Mouse (Mus musculus): ENCODE data around the gene Nr2f2. TPM values are rescaled to one million over a fixed set of nuclear protein-coding genes. Genes with fewer than 3 reads are reported as not detected.

Nr2f2 gene
- polyA plus RNA-seq, 1 experiment from 2014 or later: 98.4 TPM

- 57% methylated on average over 3 of the region's 3 CpGs for WGBS
- 0 out of 2 replicates have a peak, but pooled peaks cover 4% of the 10 kb centered on the region for H3K4me1 ChIP-seq
- no peaks in the 10 kb centered on the region for H3K36me3 ChIP-seq (replicated peaks)
- no peak overlapping the region for H3K4me3 ChIP-seq
- H3K4me2 ChIP-seq: no peak overlapping the region
- H3K9ac ChIP-seq: no peak overlapping the region
- H3K27ac ChIP-seq: no peak overlapping the region
- 0 out of 2 replicates have a peak, but pooled peaks cover 7% of the 10 kb centered on the region for H3K27me3 ChIP-seq (replicated peaks)
- no peaks in the 10 kb centered on the region for H3K9me3 ChIP-seq
- no peak for ATAC-seq (replicated peaks)
These were observed 14.4 kb upstream of the Nr2f2 start for GRCm38 (mm10) chr7:70380943-70381342.

- H3K9ac ChIP-seq: no peak overlapping the region
- no peak overlapping the region for H3K27ac ChIP-seq
- no peaks in the 10 kb centered on the region for H3K36me3 ChIP-seq (replicated peaks)
- 0 out of 2 replicates have a peak, but pooled peaks cover 4% of the 10 kb centered on the region for H3K4me1 ChIP-seq
- H3K27me3 ChIP-seq (replicated peaks): 0 out of 2 replicates have a peak, but pooled peaks cover 7% of the 10 kb centered on the region
- H3K4me2 ChIP-seq: no peak overlapping the region
- 91% methylated on average over 3 of the region's 3 CpGs for WGBS
- no peak for ATAC-seq (replicated peaks)
- no peaks in the 10 kb centered on the region for H3K9me3 ChIP-seq
- no peak overlapping the region for H3K4me3 ChIP-seq
These were observed 13.7 kb upstream of the Nr2f2 start for GRCm38 (mm10) chr7:70380246-70380645.

GRCm38 (mm10) chr7:70370552-70371262 is 4.2 kb upstream of the Nr2f2 start:
- ATAC-seq (replicated peaks): no peak
- H3K4me1 ChIP-seq: peaks cover 16% of the 10 kb centered on the region
- peaks cover 57% of the 10 kb centered on the region for H3K27me3 ChIP-seq (replicated peaks)
- H3K27ac ChIP-seq: peak overlapping the region; percentile 73
- no peaks in the 10 kb centered on the region for H3K36me3 ChIP-seq (replicated peaks)
- 3% methylated on average over 18 of the region's 18 CpGs for WGBS
- peak overlapping the region; percentile 49 for H3K4me2 ChIP-seq
- H3K9me3 ChIP-seq: no peaks in the 10 kb centered on the region
- peak overlapping the region; percentile 31 for H3K4me3 ChIP-seq
- H3K9ac ChIP-seq: no peak overlapping the region

- Histone ChIP-seq H3K27ac (peak overlapping the region; percentile 73), H3K4me3 (peak overlapping the region; percentile 31), H3K9ac (peak overlapping the region; percentile 33; the same call in 1 of the 2 replicates), H3K36me3 (replicated peaks) (no peaks in the 10 kb centered on the region), H3K4me1 (peaks cover 16% of the 10 kb centered on the region), H3K27me3 (replicated peaks) (peaks cover 59% of the 10 kb centered on the region), H3K9me3 (no peaks in the 10 kb centered on the region), H3K4me2 (peak overlapping the region; percentile 49)
- ATAC-seq (replicated peaks): no peak
- WGBS: 1% methylated on average over 47 of the region's 47 CpGs
These were observed 3.4 kb upstream of the Nr2f2 start for GRCm38 (mm10) chr7:70369731-70370551.

- H3K27ac ChIP-seq: peak overlapping the region; percentile 73
- H3K27me3 ChIP-seq (replicated peaks): peaks cover 59% of the 10 kb centered on the region
- H3K4me1 ChIP-seq: peaks cover 16% of the 10 kb centered on the region
- H3K4me3 ChIP-seq: peak overlapping the region; percentile 31
- H3K36me3 ChIP-seq (replicated peaks): no peaks in the 10 kb centered on the region
- peak overlapping the region; percentile 49 for H3K4me2 ChIP-seq
- ATAC-seq (replicated peaks): 0 out of 2 replicates have a peak, but pooled peaks have one; percentile 35
- peak overlapping the region; percentile 33; the same call in 1 of the 2 replicates for H3K9ac ChIP-seq
- 2% methylated on average over 34 of the region's 37 CpGs for WGBS
- H3K9me3 ChIP-seq: no peaks in the 10 kb centered on the region
These were observed 2.7 kb upstream of the Nr2f2 start for GRCm38 (mm10) chr7:70369061-70369730.

GRCm38 (mm10) chr7:70368751-70369060 is 2.2 kb upstream of the Nr2f2 start:
- Histone ChIP-seq H3K9ac (no peak overlapping the region), H3K9me3 (no peaks in the 10 kb centered on the region), H3K4me2 (peak overlapping the region; percentile 49), H3K27ac (peak overlapping the region; percentile 73), H3K4me1 (peaks cover 16% of the 10 kb centered on the region), H3K36me3 (replicated peaks) (no peaks in the 10 kb centered on the region), H3K4me3 (peak overlapping the region; percentile 31), H3K27me3 (replicated peaks) (peaks cover 54% of the 10 kb centered on the region)
- ATAC-seq (replicated peaks): no peak
- WGBS: 13% methylated on average over 4 of the region's 4 CpGs

- H3K4me2 ChIP-seq: peak overlapping the region; percentile 49
- H3K4me1 ChIP-seq: peaks cover 16% of the 10 kb centered on the region
- no peaks in the 10 kb centered on the region for H3K9me3 ChIP-seq
- peaks cover 51% of the 10 kb centered on the region for H3K27me3 ChIP-seq (replicated peaks)
- no peak for ATAC-seq (replicated peaks)
- H3K27ac ChIP-seq: peak overlapping the region; percentile 73
- peak overlapping the region; percentile 46 for H3K4me3 ChIP-seq
- no peak overlapping the region for H3K9ac ChIP-seq
- no peaks in the 10 kb centered on the region for H3K36me3 ChIP-seq (replicated peaks)
- WGBS: 12% methylated on average over 6 of the region's 6 CpGs
These were observed 1.7 kb upstream of the Nr2f2 start for GRCm38 (mm10) chr7:70368268-70368655.

GRCm38 (mm10) chr7:70367591-70368267 is 1.2 kb upstream of the Nr2f2 start:
- H3K36me3 ChIP-seq (replicated peaks): no peaks in the 10 kb centered on the region
- peak overlapping the region; percentile 73 for H3K27ac ChIP-seq
- peaks cover 53% of the 10 kb centered on the region for H3K27me3 ChIP-seq (replicated peaks)
- H3K9me3 ChIP-seq: no peaks in the 10 kb centered on the region
- peak overlapping the region; percentile 49 for H3K4me2 ChIP-seq
- no peak overlapping the region for H3K9ac ChIP-seq
- peaks cover 16% of the 10 kb centered on the region for H3K4me1 ChIP-seq
- ATAC-seq (replicated peaks): no peak
- H3K4me3 ChIP-seq: peak overlapping the region; percentile 46
- WGBS: 5% methylated on average over 16 of the region's 16 CpGs

GRCm38 (mm10) chr7:70366808-70367095 is 217 bp upstream of the Nr2f2 start:
- Histone ChIP-seq H3K4me1 (peaks cover 20% of the 10 kb centered on the region), H3K27me3 (replicated peaks) (peaks cover 49% of the 10 kb centered on the region), H3K9ac (no peak overlapping the region), H3K4me3 (peak overlapping the region; percentile 46), H3K27ac (peak overlapping the region; percentile 86), H3K9me3 (no peaks in the 10 kb centered on the region), H3K4me2 (peak overlapping the region; percentile 49), H3K36me3 (replicated peaks) (no peaks in the 10 kb centered on the region)
- 7% methylated on average over 1 of the region's 1 CpGs for WGBS
- ATAC-seq (replicated peaks): no peak

- Histone ChIP-seq H3K4me3 (peak overlapping the region; percentile 46), H3K9ac (peak overlapping the region; percentile 56), H3K27me3 (replicated peaks) (peaks cover 38% of the 10 kb centered on the region), H3K27ac (peak overlapping the region; percentile 86), H3K36me3 (replicated peaks) (no peaks in the 10 kb centered on the region), H3K9me3 (no peaks in the 10 kb centered on the region), H3K4me1 (peaks cover 19% of the 10 kb centered on the region), H3K4me2 (peak overlapping the region; percentile 49)
- no peak for ATAC-seq (replicated peaks)
- under 1% methylated on average over 17 of the region's 17 CpGs for WGBS
These were observed 1.1 kb downstream of the Nr2f2 start for GRCm38 (mm10) chr7:70365401-70365811.

GRCm38 (mm10) chr7:70364798-70365197 is 1.7 kb downstream of the Nr2f2 start:
- peaks cover 17% of the 10 kb centered on the region for H3K4me1 ChIP-seq
- peak overlapping the region; percentile 46 for H3K4me3 ChIP-seq
- no peak for ATAC-seq (replicated peaks)
- peaks cover 32% of the 10 kb centered on the region for H3K27me3 ChIP-seq (replicated peaks)
- H3K27ac ChIP-seq: peak overlapping the region; percentile 86
- WGBS: 0% methylated on average over 3 of the region's 3 CpGs
- peak overlapping the region; percentile 56; the same call in 1 of the 2 replicates for H3K9ac ChIP-seq
- H3K4me2 ChIP-seq: peak overlapping the region; percentile 49
- no peaks in the 10 kb centered on the region for H3K9me3 ChIP-seq
- H3K36me3 ChIP-seq (replicated peaks): no peaks in the 10 kb centered on the region

Data from midbrain, embryonic 15.5 days (tissue).